Mouse (Mus musculus): Measurements from ENCODE around the gene Baz2a. TPM values are rescaled to one million over a fixed set of nuclear protein-coding genes. Genes with fewer than 3 reads are reported as not detected.

Baz2a gene
- 10.3 and 11.0 TPM in 2 replicates for polyA plus RNA-seq (2015; fragmentation: Nextera tagmentation; extraction: Ambion mirVana)

DNA sequence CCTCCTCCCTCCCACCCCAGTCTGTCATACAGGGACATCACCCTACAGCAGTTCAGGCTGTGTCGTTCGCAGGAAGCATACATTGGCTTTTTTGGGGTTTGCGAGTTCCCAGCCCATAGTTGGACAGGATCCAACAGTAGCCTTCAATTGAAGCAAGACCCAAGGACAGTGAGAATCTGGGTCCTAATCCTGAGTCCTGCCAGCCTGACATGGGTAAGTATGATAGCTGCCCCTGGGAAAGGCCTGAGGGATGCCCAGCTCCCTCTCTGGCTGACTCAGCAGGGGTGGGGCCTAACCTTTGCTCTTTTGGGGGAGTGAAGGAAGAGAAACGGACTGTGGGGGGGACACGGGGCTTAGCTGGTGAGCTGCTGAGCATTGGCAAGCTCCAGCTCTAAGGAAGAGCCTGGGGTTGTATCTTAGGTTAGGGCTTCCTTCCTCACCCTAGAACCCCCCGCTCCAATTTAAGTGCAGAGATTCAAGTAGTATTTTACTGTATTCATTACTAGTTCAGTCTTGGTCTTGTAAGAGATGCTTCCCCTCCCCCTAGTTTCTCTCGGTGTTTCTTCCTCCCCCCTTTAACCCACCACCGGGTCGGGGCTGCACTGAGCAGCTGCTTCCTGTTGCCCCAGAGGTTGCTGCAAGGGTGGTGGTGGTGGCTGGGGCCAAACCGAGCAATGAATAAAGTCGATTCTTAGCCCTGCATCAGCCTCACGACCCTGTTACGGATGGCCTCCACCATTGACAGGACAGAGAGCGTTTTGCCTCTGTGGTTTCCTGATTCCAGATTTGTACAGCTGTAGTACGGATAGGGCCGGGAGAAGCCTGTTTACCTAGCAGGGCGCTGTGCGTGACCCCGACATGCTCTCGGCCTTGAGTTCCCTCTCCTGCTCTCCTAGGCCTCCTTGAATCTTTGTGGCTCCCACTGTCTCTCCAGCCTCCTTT is at the start of gene Baz2a:
Gene Baz2a, plus strand, starts transcription at position 14 of the 942 bp plus-strand sequence.

DNA sequence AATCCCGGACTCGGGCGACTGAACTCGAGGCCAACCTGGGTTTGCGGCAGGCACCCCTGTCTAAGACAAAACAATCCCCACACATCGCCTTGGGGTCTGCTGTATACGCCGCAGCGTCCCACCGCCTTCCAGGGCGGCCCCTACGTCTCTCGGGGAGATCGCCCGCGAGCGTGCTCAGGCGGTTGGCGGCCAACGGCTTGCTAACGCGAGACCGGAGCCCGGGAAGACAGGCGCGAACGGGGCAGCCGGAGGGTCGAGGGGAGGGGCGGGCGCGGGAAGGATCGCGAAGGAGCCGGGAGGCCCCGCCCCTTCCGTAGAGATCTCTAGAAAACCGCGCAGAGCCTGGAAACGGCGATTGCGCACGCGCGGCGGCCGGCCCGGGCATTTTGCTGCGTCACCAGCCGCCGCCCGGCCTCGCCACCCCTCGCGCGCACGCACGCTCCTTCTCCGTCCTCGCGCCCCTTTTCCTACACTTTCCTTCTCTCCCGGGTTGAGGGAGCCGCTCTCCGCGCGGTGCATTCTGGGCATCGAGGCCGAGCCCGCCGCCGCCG is 32.7 kb upstream of the Baz2a start, which contains the start of gene Ptges3:
Gene Ptges3, plus strand, starts transcription at position 354 of the 551 bp plus-strand sequence.

GRCm38 (mm10) chr10:128082880-128083421 is 8.4 kb upstream of the Baz2a start, which contains the start of gene Atp5b:
Gene Atp5b, plus strand, starts transcription at chr10:128083273.

MicroRNA genes within 50 kb of the gene (microRNA counts, 519-probe panel; counts per million panel counts)
- 40.5 counts per million for microRNA mmu-miR-677

Small RNA genes within 50 kb of the gene (microRNA-seq; reads per million reads assigned to microRNA genes)
- 24.4 reads per million, percentile 28 among the genes with 10 or more reads in this experiment for gene Mir677

Other genes with a start within 250 kb of the Baz2a start
- not detected in 2 replicates for gene Rdh19, start 241.6 kb upstream of the Baz2a start, polyA plus RNA-seq (2015; fragmentation: Nextera tagmentation; extraction: Ambion mirVana)
- gene Rdh16f2, start 225.1 kb upstream of the Baz2a start, polyA plus RNA-seq (2015; fragmentation: Nextera tagmentation; extraction: Ambion mirVana): not detected in 2 replicates
- gene Rdh7, start 202.8 kb upstream of the Baz2a start, polyA plus RNA-seq (2015; fragmentation: Nextera tagmentation; extraction: Ambion mirVana): not detected in 2 replicates
- gene Sdr9c7, start 193.1 kb upstream of the Baz2a start, polyA plus RNA-seq (2015; fragmentation: Nextera tagmentation; extraction: Ambion mirVana): not detected in 2 replicates
- not detected in 2 replicates for gene Hsd17b6, start 84.0 kb upstream of the Baz2a start, polyA plus RNA-seq (2015; fragmentation: Nextera tagmentation; extraction: Ambion mirVana)
- gene Prim1, start 76.4 kb upstream of the Baz2a start, polyA plus RNA-seq (2015; fragmentation: Nextera tagmentation; extraction: Ambion mirVana): 24.3 and 26.1 TPM in 2 replicates
- gene Naca, start 56.0 kb upstream of the Baz2a start, polyA plus RNA-seq (2015; fragmentation: Nextera tagmentation; extraction: Ambion mirVana): 431 and 441 TPM in 2 replicates
- gene Ptges3, start 32.6 kb upstream of the Baz2a start, polyA plus RNA-seq (2015; fragmentation: Nextera tagmentation; extraction: Ambion mirVana): 362 and 422 TPM in 2 replicates
- 2,307 and 2,329 TPM in 2 replicates for gene Atp5b, start 8.3 kb upstream of the Baz2a start, polyA plus RNA-seq (2015; fragmentation: Nextera tagmentation; extraction: Ambion mirVana)
- 6.5 and 7.0 TPM in 2 replicates for gene Rbms2, start 88.7 kb downstream of the Baz2a start, polyA plus RNA-seq (2015; fragmentation: Nextera tagmentation; extraction: Ambion mirVana)
- 2.4 and 3.4 TPM in 2 replicates for gene Gls2, start 102.9 kb downstream of the Baz2a start, polyA plus RNA-seq (2015; fragmentation: Nextera tagmentation; extraction: Ambion mirVana)
- gene Spryd4, start 120.2 kb downstream of the Baz2a start, polyA plus RNA-seq (2015; fragmentation: Nextera tagmentation; extraction: Ambion mirVana): 25.4 and 26.1 TPM in 2 replicates
- not detected in 2 replicates for gene Mip, start 134.3 kb downstream of the Baz2a start, polyA plus RNA-seq (2015; fragmentation: Nextera tagmentation; extraction: Ambion mirVana)
- 11.0 and 13.3 TPM in 2 replicates for gene Timeless, start 140.5 kb downstream of the Baz2a start, polyA plus RNA-seq (2015; fragmentation: Nextera tagmentation; extraction: Ambion mirVana)
- gene Apon, start 162.5 kb downstream of the Baz2a start, polyA plus RNA-seq (2015; fragmentation: Nextera tagmentation; extraction: Ambion mirVana): not detected in 2 replicates
- 0.52 and 0.73 TPM in 2 replicates for gene Apof, start 177.1 kb downstream of the Baz2a start, polyA plus RNA-seq (2015; fragmentation: Nextera tagmentation; extraction: Ambion mirVana)
- 12.7 and 12.8 TPM in 2 replicates for gene Stat2, start 179.0 kb downstream of the Baz2a start, polyA plus RNA-seq (2015; fragmentation: Nextera tagmentation; extraction: Ambion mirVana)
- gene Il23a, start 207.2 kb downstream of the Baz2a start, polyA plus RNA-seq (2015; fragmentation: Nextera tagmentation; extraction: Ambion mirVana): 0.13 and 0.40 TPM in 2 replicates
- 11.9 and 14.3 TPM in 2 replicates for gene Pan2, start 211.8 kb downstream of the Baz2a start, polyA plus RNA-seq (2015; fragmentation: Nextera tagmentation; extraction: Ambion mirVana)
- gene Cnpy2, start 230.9 kb downstream of the Baz2a start, polyA plus RNA-seq (2015; fragmentation: Nextera tagmentation; extraction: Ambion mirVana): 196 and 205 TPM in 2 replicates
- gene Cs, start 246.2 kb downstream of the Baz2a start, polyA plus RNA-seq (2015; fragmentation: Nextera tagmentation; extraction: Ambion mirVana): 251 and 275 TPM in 2 replicates